Mouse (Mus musculus) stomach, embryonic 14.5 days (tissue): ENCODE results near the gene Zfp445. TPM values are rescaled to one million over a fixed set of nuclear protein-coding genes. Genes with fewer than 3 reads are reported as not detected.
"Not testable (repeated sequence)": the region's sequence is repeated elsewhere in the genome, so short reads cannot be mapped to it uniquely, and the experiment has no call there.

Experiments used
- ATAC-seq: fragments of 200-750 bp; cut with Nextera tagmentation; 2 replicates; pipeline ENCODE4 v1.8.0; 2017; ENCODE audit warnings: low read depth, moderate TSS enrichment; ENCODE audit not compliant: insufficient number of reproducible peaks, insufficient read depth, low FRiP score
- H3K27ac ChIP-seq: fragments of 300-500 bp; sonication (generic); 2 replicates; pipeline ENCODE4 v1.5.1; 2014; ENCODE audit warnings: mild to moderate bottlenecking, low read length, moderate library complexity, mixed read lengths
- H3K27me3 ChIP-seq: fragments of 300-500 bp; sonication (generic); 2 replicates; pipeline ENCODE4 v1.6.1; 2014; ENCODE audit warnings: low read length, control low read depth, mixed read lengths; ENCODE audit not compliant: control insufficient read depth, insufficient read depth
- H3K36me3 ChIP-seq: fragments of 300-500 bp; sonication (generic); 2 replicates; pipeline ENCODE4 v1.6.1; 2014; ENCODE audit warnings: mild to moderate bottlenecking, control low read depth, low read length, moderate library complexity, mixed read lengths; ENCODE audit not compliant: control insufficient read depth, insufficient read depth
- H3K4me1 ChIP-seq: fragments of 300-500 bp; sonication (generic); 2 replicates; pipeline ENCODE4 v1.6.1; 2014; ENCODE audit warnings: low read length, control low read depth, mixed read lengths; ENCODE audit not compliant: control insufficient read depth, insufficient read depth
- H3K4me2 ChIP-seq: fragments of 300-500 bp; sonication (generic); replicated peaks from 2 replicates; pipeline ENCODE4 v1.6.1; 2014; ENCODE audit warnings: low read depth, low read length, control low read depth
- H3K4me3 ChIP-seq: fragments of 300-500 bp; sonication (generic); 2 replicates; pipeline ENCODE4 v1.5.1; 2014; ENCODE audit warnings: low read depth, low read length, control low read depth
- H3K9ac ChIP-seq: fragments of 300-500 bp; sonication (generic); replicated peaks from 2 replicates; pipeline ENCODE4 v1.6.1; 2014; ENCODE audit warnings: low read depth, mild to moderate bottlenecking, control low read depth, low read length, moderate library complexity, mixed read lengths
- H3K9me3 ChIP-seq: fragments of 300-500 bp; sonication (generic); 2 replicates; pipeline ENCODE4 v1.6.1; 2016; ENCODE audit warnings: low read depth, low read length, control low read depth; ENCODE audit not compliant: control insufficient read depth
- WGBS: fragments of 180-500 bp; shearing (Covaris S2); extraction: QIAGEN DNeasy Blood & Tissue Kit; methylation state at CpG from one replicate; pipeline ENCODE4 v1.1.7; 2014; 5-methylcytosine and 5-hydroxymethylcytosine counted together
- polyA plus RNA-seq: library from polyadenylated mRNA; unstranded; fragments of >200 nt; fragmentation: Nextera tagmentation; extraction: Ambion mirVana; gene quantifications from 2 replicates; pipeline ENCODE4 v1.2.1, GENCODE M21; 2014

Zfp445 gene
- polyA plus RNA-seq, 1 experiment from 2014 or later: 68.3 TPM

DNA sequence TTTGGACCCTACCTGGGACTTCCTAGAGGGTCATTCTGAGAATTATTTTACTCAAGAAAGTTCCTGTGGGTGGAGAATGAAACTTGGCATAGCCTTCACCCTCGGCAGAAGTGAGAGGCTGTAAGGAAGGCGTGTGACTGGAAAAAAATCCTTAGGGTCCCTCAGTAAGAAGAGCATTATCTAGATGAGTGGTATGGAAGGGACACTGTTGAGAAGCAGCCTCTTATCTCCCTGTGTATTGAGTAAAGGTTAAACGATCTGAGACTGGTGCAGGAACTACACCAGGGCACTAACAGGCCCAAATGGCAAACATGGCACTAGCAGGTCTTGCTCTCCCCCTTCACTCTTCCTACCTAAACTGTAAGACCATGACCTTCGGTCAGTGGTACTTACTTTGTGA, 386 bp upstream of the Zfp445 start:
- Histone ChIP-seq H3K4me3 (peak overlapping the region; percentile 76), H3K4me1 (peaks cover 15% of the 10 kb centered on the region; the same call in 1 of the 2 replicates), H3K9me3 (peaks cover 8% of the 10 kb centered on the region; the same call in 1 of the 2 replicates), H3K36me3 (peaks cover 15% of the 10 kb centered on the region), H3K27ac (no peak overlapping the region), H3K4me2 (peak overlapping the region; percentile 86), H3K9ac (no peak overlapping the region), H3K27me3 (no peaks in the 10 kb centered on the region)
- WGBS: 84% methylated on average over 4 of the region's 4 CpGs
- ATAC-seq: peak; percentile 37; the same call in 1 of the 2 replicates

DNA sequence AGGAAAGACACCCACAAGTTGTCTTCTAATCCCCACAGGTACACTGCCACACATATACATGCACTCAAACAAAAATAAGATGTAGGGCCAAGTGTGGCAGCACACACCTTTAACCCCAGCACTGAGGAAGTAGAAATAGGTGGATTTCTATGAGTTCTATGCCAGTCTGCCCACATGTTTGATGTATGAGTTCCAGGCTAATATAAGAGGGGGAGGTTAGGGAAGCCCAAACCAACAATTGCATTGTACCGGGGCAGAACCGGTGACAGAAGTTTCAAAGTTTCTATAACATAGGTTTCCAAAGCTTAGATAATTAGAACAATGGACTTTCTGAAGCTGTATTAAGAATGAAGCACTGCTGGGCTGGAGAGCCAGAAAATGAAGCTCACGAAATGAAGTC, 958 bp downstream of the Zfp445 start:
- Histone ChIP-seq H3K27me3 (no peaks in the 10 kb centered on the region), H3K9me3 (peaks cover 21% of the 10 kb centered on the region), H3K4me1 (peaks cover 15% of the 10 kb centered on the region; the same call in 1 of the 2 replicates), H3K27ac (no peak overlapping the region), H3K4me2 (peak overlapping the region; percentile 86), H3K36me3 (peaks cover 29% of the 10 kb centered on the region), H3K9ac (no peak overlapping the region), H3K4me3 (peak overlapping the region; percentile 76)
- WGBS: 47% methylated on average over 3 of the region's 3 CpGs
- ATAC-seq: no peak

DNA sequence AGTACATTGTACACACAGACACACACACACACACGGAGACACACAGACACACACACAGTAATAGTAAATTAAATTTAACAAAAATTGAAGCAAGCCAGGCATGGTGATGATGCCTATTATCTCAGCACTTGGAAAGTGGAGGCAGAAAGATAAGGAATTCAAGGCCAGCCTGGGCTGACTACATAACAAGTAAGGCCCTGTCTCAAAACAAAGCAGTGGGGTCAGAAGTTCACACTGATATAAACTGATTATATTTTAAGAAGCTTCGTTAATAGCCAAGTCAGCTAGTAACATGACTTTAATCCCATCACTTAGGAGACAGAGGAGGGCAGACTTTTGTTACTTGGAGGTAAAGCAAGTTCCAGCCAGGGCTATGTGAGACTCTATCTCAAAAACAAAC, 2.1 kb downstream of the Zfp445 start:
- no peak overlapping the region for H3K27ac ChIP-seq
- peaks cover 40% of the 10 kb centered on the region for H3K36me3 ChIP-seq
- ATAC-seq: no peak
- WGBS: 75% methylated on average over 2 of the region's 2 CpGs
- 0 out of 2 replicates have a peak overlapping the region, but pooled peaks have one; percentile 86 for H3K4me2 ChIP-seq
- H3K4me3 ChIP-seq: no peak overlapping the region
- peaks cover 15% of the 10 kb centered on the region; the same call in 1 of the 2 replicates for H3K4me1 ChIP-seq
- no peak overlapping the region for H3K9ac ChIP-seq
- H3K9me3 ChIP-seq: peaks cover 25% of the 10 kb centered on the region
- H3K27me3 ChIP-seq: no peaks in the 10 kb centered on the region

DNA sequence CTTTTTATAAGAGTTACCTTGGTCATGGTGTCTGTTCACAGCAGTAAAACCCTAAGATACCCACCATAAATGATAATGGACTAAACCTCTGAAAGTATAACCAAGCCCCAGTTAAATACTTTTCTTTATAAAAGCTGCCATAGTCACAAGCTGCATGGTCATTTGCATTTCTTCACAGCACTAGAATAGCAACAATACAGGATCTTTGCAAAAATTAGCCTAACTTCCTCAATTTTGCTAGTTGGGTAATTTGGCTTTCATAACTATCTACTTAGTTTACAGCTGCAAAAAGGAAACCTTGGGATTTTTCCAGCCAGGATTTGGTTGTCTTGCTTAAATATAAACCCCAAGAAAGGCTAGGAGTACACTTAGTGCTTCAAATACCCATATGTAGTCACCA, 5.1 kb downstream of the Zfp445 start:
- peaks cover 15% of the 10 kb centered on the region; the same call in 1 of the 2 replicates for H3K4me1 ChIP-seq
- no peaks in the 10 kb centered on the region for H3K27me3 ChIP-seq

DNA sequence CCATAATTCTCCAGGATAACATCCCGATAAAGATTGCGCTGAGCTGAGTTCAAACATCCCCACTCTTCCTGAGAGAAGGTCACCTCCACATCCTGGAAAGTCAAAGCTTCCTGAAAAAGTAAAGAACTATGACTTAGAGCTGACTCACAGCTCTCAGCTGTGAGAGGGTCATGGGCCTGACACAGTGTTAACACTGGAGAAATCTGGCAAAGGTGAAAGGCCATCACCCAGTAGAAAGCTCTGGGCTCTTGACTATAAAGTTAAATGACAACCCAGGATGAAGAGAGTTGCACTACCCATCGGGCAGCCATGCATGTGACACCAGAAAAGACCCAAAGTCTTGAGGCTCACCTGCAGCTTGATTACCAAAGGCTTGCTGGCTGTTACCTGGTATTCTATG, 9.1 kb downstream of the Zfp445 start:
- Histone ChIP-seq H3K4me2 (no peak overlapping the region), H3K9me3 (peaks cover 23% of the 10 kb centered on the region), H3K36me3 (peaks cover 92% of the 10 kb centered on the region), H3K27me3 (no peaks in the 10 kb centered on the region), H3K4me1 (no peaks in the 10 kb centered on the region), H3K9ac (no peak overlapping the region), H3K4me3 (no peak overlapping the region), H3K27ac (no peak overlapping the region)
- 95% methylated on average over 3 of the region's 3 CpGs for WGBS
- no peak for ATAC-seq

More for the DNA sequence above, 5.1 kb downstream of the Zfp445 start:
- Histone ChIP-seq H3K4me2 (no peak overlapping the region), H3K9me3 (peaks cover 18% of the 10 kb centered on the region), H3K36me3 (peaks cover 67% of the 10 kb centered on the region), H3K4me3 (no peak overlapping the region), H3K9ac (no peak overlapping the region), H3K27ac (no peak overlapping the region)
- no peak for ATAC-seq

DNA sequence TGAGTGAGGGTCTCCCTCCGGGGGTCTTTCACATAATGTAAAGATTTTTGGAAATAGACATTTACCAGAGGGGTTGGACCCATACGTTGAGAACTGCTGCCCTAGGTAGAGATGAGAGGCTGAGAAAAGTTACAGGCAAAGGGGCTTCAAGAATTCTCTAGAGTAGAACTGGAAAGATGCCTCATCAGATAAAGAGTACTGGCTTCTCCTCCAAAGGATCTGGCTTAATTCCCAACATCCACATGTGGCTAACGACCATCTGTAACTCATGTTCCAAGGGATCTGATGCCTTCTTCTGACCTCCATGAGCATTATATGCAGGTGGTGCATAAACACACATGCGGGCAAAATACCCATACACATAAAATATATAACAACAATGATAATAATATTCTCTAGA, 10.2 kb downstream of the Zfp445 start:
- Histone ChIP-seq H3K4me2 (no peak overlapping the region), H3K27me3 (no peaks in the 10 kb centered on the region), H3K9me3 (peaks cover 17% of the 10 kb centered on the region), H3K36me3 (peaks cover 92% of the 10 kb centered on the region), H3K9ac (no peak overlapping the region), H3K27ac (no peak overlapping the region), H3K4me1 (no peaks in the 10 kb centered on the region), H3K4me3 (no peak overlapping the region)
- 97% methylated on average over 4 of the region's 4 CpGs for WGBS
- no peak for ATAC-seq

DNA sequence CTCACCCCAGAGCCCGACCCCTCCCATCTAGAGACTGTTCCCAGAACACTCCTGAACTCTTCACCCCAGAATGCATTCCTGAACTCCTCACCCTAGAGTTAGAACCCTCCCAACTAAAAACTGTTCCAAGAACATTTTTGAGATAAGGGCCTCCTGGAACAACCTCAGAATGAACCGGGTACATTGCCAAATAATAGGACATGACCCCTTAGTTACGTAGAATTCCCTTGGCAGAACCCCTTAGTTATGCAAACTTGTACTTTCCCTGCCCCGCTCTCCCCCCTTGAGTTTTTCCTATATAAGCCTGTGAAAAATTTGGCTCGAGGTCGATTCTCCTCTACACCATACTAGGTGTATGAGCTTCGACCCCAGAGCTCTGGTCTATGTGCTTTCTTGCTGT, 10.7 kb downstream of the Zfp445 start:
- H3K27ac ChIP-seq, H3K27me3 ChIP-seq, H3K4me1 ChIP-seq, H3K4me2 ChIP-seq, H3K9ac ChIP-seq, H3K4me3 ChIP-seq, ATAC-seq: not testable (repeated sequence)
- WGBS: 58% methylated on average over 2 of the region's 7 CpGs
- Histone ChIP-seq H3K9me3 (peaks cover 12% of the 10 kb centered on the region), H3K36me3 (peaks cover 90% of the 10 kb centered on the region)

DNA sequence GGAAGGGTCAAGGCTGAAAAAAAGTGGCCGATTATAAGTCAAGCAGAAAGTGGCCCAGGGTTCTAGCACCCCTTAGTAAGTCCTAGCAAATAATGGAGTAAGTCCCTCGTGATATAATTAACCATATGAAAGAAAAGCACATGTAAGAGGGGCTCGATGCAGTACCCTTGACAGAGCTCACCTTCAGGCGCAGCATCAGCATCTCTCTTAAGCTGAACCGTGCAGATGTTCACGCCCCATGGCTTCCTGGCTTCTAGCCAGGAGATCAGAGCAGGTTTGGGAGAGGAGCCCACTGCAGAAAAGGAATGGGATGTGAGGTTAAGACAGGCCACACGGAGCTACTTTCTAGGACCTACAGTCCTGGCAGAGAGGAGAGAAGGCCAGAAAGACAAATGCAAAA, 11.3 kb downstream of the Zfp445 start:
- Histone ChIP-seq H3K9ac (no peak overlapping the region), H3K4me1 (no peaks in the 10 kb centered on the region), H3K4me3 (no peak overlapping the region), H3K27me3 (no peaks in the 10 kb centered on the region), H3K27ac (no peak overlapping the region), H3K4me2 (no peak overlapping the region), H3K9me3 (peaks cover 12% of the 10 kb centered on the region; the same call in 1 of the 2 replicates), H3K36me3 (peaks cover 90% of the 10 kb centered on the region)
- WGBS: 89% methylated on average over 7 of the region's 7 CpGs
- ATAC-seq: no peak

DNA sequence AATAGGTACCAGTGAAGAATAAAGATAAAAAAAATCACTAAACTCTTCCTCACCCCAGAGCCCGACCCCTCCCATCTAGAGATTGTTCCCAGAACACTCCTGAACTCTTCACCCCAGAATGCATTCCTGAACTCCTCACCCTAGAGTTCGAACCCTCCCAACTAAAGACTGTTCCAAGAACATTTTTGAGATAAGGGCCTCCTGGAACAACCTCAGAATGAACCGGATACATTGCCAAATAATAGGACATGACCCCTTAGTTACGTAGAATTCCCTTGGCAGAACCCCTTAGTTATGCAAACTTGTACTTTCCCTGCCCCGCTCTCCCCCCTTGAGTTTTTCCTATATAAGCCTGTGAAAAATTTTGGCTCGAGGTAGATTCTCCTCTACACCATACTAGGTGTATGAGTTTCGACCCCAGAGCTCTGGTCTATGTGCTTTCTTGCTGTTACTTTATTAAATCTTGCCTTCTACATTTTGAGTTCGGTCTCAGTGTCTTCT, 17.9 kb downstream of the Zfp445 start:
- not testable (repeated sequence) for H3K4me1 ChIP-seq, H3K9me3 ChIP-seq, H3K4me3 ChIP-seq, H3K27me3 ChIP-seq, ATAC-seq, H3K9ac ChIP-seq, H3K27ac ChIP-seq, H3K4me2 ChIP-seq
- 79% methylated on average over 7 of the region's 8 CpGs for WGBS
- H3K36me3 ChIP-seq: peaks cover 33% of the 10 kb centered on the region
